Mouse (Mus musculus) CH12.LX (cell line): ENCODE data around the gene Slc48a1. TPM values are rescaled to one million over a fixed set of nuclear protein-coding genes. Genes with fewer than 3 reads are reported as not detected.

ENCODE experiments used
- DNase-seq: peaks from one replicate; pipeline ENCODE4 v3.0.0-alpha.2; 2013; ENCODE audit errors: extremely low read depth
- H3K27ac ChIP-seq: 2 replicates; pipeline ENCODE4 v1.5.1; 2012; ENCODE audit warnings: low read depth, mild to moderate bottlenecking, control low read depth, moderate library complexity; ENCODE audit not compliant: insufficient read depth
- H3K27me3 ChIP-seq: replicated peaks from 2 replicates; pipeline ENCODE3; 2012; ENCODE audit warnings: inconsistent platforms
- H3K36me3 ChIP-seq, 2 experiments: replicated peaks in 1 of 2; 2 replicates each; pipeline versions ENCODE3 to v1.6.1; 2012; ENCODE audit warnings: inconsistent platforms in 1 of 2, low read length in 1 of 2, mild to moderate bottlenecking in 1 of 2, mixed read lengths in 1 of 2, moderate library complexity in 1 of 2; ENCODE audit not compliant: control insufficient read depth in 1 of 2, insufficient read depth in 1 of 2
- H3K4me1 ChIP-seq, 2 experiments: 2 replicates each; pipeline ENCODE4 v1.6.1; 2012; ENCODE audit warnings: inconsistent platforms in 1 of 2, moderate library complexity in 1 of 2; ENCODE audit not compliant: insufficient read depth in 2 of 2, control insufficient read depth in 1 of 2
- H3K4me2 ChIP-seq: 2 replicates; pipeline ENCODE4 v1.6.1; 2012; ENCODE audit warnings: low read depth, mild to moderate bottlenecking, control low read depth; ENCODE audit not compliant: poor library complexity, insufficient read depth, severe bottlenecking
- H3K4me3 ChIP-seq, 3 experiments: fragments of 150-350 bp in 1 of 3; sonication (generic) in 1 of 3; replicated peaks in 1 of 3; 2 replicates each; pipeline versions ENCODE3 to v1.5.1; 2011 to 2012; ENCODE audit warnings: low read depth in 2 of 3, low read length in 2 of 3, mild to moderate bottlenecking in 2 of 3, moderate library complexity in 2 of 3, control low read depth in 1 of 3, improper control_type of control experiment in 1 of 3, inconsistent platforms in 1 of 3, mixed read lengths in 1 of 3; ENCODE audit not compliant: poor library complexity in 1 of 3
- H3K79me2 ChIP-seq: replicated peaks from 2 replicates; pipeline ENCODE4 v1.6.1; 2012; ENCODE audit warnings: mild to moderate bottlenecking, moderate library complexity; ENCODE audit not compliant: control insufficient read depth, poor library complexity, insufficient read depth, severe bottlenecking; ENCODE audit errors: extremely low read depth
- H3K9ac ChIP-seq: 2 replicates; pipeline ENCODE4 v1.6.1; 2012; ENCODE audit warnings: low read depth, mild to moderate bottlenecking, control low read depth, moderate library complexity; ENCODE audit not compliant: insufficient read depth
- H3K9me3 ChIP-seq: replicated peaks from 2 replicates; pipeline ENCODE3; 2012; ENCODE audit warnings: low read length, inconsistent platforms, mixed read lengths
- CHD1 ChIP-seq: IDR thresholded peaks from 2 replicates; pipeline ENCODE4 v1.6.1; 2012; ENCODE audit warnings: low read depth, low read length, improper control_type of control experiment, inconsistent platforms
- CTCF ChIP-seq, 2 experiments: IDR thresholded peaks in 1 of 2; conservative IDR thresholded peaks in 1 of 2; 2 replicates each; pipeline ENCODE4 v1.5.1; 2011 to 2012; ENCODE audit warnings: low read depth in 2 of 2, low read length in 2 of 2, improper control_type of control experiment in 1 of 2, inconsistent platforms in 1 of 2, mild to moderate bottlenecking in 1 of 2, moderate library complexity in 1 of 2
- E2F4 ChIP-seq: IDR thresholded peaks from 2 replicates; pipeline ENCODE4 v1.6.1; 2011; ENCODE audit warnings: low read depth, low read length, improper control_type of control experiment; ENCODE audit not compliant: insufficient replicate concordance
- EP300 ChIP-seq: IDR thresholded peaks from 2 replicates; pipeline ENCODE4 v1.6.1; 2011; ENCODE audit warnings: low read length, improper control_type of control experiment
- GABPA ChIP-seq: IDR thresholded peaks from 2 replicates; pipeline ENCODE4 v1.6.1; 2012; ENCODE audit warnings: low read depth, low read length, improper control_type of control experiment, inconsistent platforms; ENCODE audit not compliant: insufficient replicate concordance
- IRF4 ChIP-seq: IDR thresholded peaks from 2 replicates; pipeline ENCODE4 v1.6.1; 2014; ENCODE audit warnings: low read depth, mild to moderate bottlenecking, inconsistent platforms, low read length, improper control_type of control experiment
- JUND ChIP-seq: conservative IDR thresholded peaks from 2 replicates; pipeline ENCODE4 v1.6.1; 2011; ENCODE audit warnings: low read depth, low read length, improper control_type of control experiment
- MAFK ChIP-seq: IDR thresholded peaks from 2 replicates; pipeline ENCODE4 v1.6.1; 2011; ENCODE audit warnings: low read length, improper control_type of control experiment; ENCODE audit not compliant: insufficient replicate concordance
- MEF2A ChIP-seq: IDR thresholded peaks from 2 replicates; pipeline ENCODE4 v1.6.1; 2014; ENCODE audit warnings: low read depth, mild to moderate bottlenecking, inconsistent platforms, low read length, improper control_type of control experiment, borderline replicate concordance
- MYC ChIP-seq: IDR thresholded peaks from 2 replicates; pipeline ENCODE4 v1.6.1; 2011; ENCODE audit warnings: low read depth, mild to moderate bottlenecking, improper control_type of control experiment, low read length
- PAX5 ChIP-seq: IDR thresholded peaks from 2 replicates; pipeline ENCODE4 v1.6.1; 2012; ENCODE audit warnings: low read length, inconsistent platforms, mixed read lengths
- POLR2A ChIP-seq: IDR thresholded peaks from 2 replicates; pipeline ENCODE4 v1.6.1; 2011; ENCODE audit warnings: low read depth, mild to moderate bottlenecking, improper control_type of control experiment, low read length
- POLR2AphosphoS2 ChIP-seq: IDR thresholded peaks from 2 replicates; pipeline ENCODE4 v1.6.1; 2011; ENCODE audit warnings: low read depth, low read length, improper control_type of control experiment
- RAD21 ChIP-seq: IDR thresholded peaks from 2 replicates; pipeline ENCODE4 v1.6.1; 2011; ENCODE audit warnings: low read depth, mild to moderate bottlenecking, low read length, improper control_type of control experiment, moderate library complexity
- SMC3 ChIP-seq: IDR thresholded peaks from 2 replicates; pipeline ENCODE4 v1.6.1; 2011; ENCODE audit warnings: low read depth, low read length, improper control_type of control experiment
- TBP ChIP-seq: conservative IDR thresholded peaks from 2 replicates; pipeline ENCODE4 v1.6.1; 2011; ENCODE audit warnings: low read depth, low read length, improper control_type of control experiment
- TCF12 ChIP-seq: IDR thresholded peaks from 2 replicates; pipeline ENCODE4 v1.6.1; 2014; ENCODE audit warnings: low read depth, mild to moderate bottlenecking, inconsistent platforms, low read length, improper control_type of control experiment
- UBTF ChIP-seq: IDR thresholded peaks from 2 replicates; pipeline ENCODE4 v1.6.1; 2012; ENCODE audit warnings: low read depth, mild to moderate bottlenecking, inconsistent platforms, low read length, improper control_type of control experiment, moderate library complexity
- ZC3H11A ChIP-seq: IDR thresholded peaks from 2 replicates; pipeline ENCODE4 v1.6.1; 2012; ENCODE audit warnings: low read depth, mild to moderate bottlenecking, inconsistent platforms, low read length, improper control_type of control experiment
- ZMIZ1 ChIP-seq: IDR thresholded peaks from 2 replicates; pipeline ENCODE4 v1.6.1; 2012; ENCODE audit warnings: low read depth, mild to moderate bottlenecking, inconsistent platforms, low read length, improper control_type of control experiment
- ZNF384 ChIP-seq: IDR thresholded peaks from 2 replicates; pipeline ENCODE4 v1.6.1; 2012; ENCODE audit warnings: low read depth, low read length, improper control_type of control experiment, inconsistent platforms
- dilution Hi-C: fragments of 300-500 bp; cut with MboI; formaldehyde crosslinking; loops from 2 replicates; pipeline ENCODE4 v1.14.3; 2020; ENCODE audit warnings: low sequenced_read_pairs; ENCODE audit not compliant: extremely low pct_unique_long_range_greater_than_20kb, extremely low pct_ligation_motif_present
- in situ Hi-C: fragments of 300-500 bp; cut with MboI; formaldehyde crosslinking; loops from 3 replicates; pipeline ENCODE4 v1.14.3; 2019; ENCODE audit warnings: low sequenced_read_pairs, low pct_ligation_motif_present, low pct_unique_long_range_greater_than_20kb, mixed read lengths
- polyA plus RNA-seq: library from polyadenylated mRNA; unstranded; fragments of >175 nt; gene quantifications from 2 replicates; pipeline ENCODE4 v1.2.1, GENCODE M21; 2012; ENCODE audit warnings: low read depth; ENCODE audit not compliant: insufficient read length
- total RNA-seq, 2 experiments: library from RNA; depleted of rRNA; stranded (reverse); fragments of 300-350 nt in 1 of 2; fragments of >200 nt in 1 of 2; gene quantifications; 2 replicates each; pipeline ENCODE4 v1.2.3; 2012 to 2014

Slc48a1 gene
- total RNA-seq (2012; rRNA removed), result 35.0 and 39.4 TPM in 2 replicates
- 23.2 and 25.4 TPM in 2 replicates for total RNA-seq (2014; rRNA removed)
- 50.6 and 56.0 TPM in 2 replicates for polyA plus RNA-seq

DNA sequence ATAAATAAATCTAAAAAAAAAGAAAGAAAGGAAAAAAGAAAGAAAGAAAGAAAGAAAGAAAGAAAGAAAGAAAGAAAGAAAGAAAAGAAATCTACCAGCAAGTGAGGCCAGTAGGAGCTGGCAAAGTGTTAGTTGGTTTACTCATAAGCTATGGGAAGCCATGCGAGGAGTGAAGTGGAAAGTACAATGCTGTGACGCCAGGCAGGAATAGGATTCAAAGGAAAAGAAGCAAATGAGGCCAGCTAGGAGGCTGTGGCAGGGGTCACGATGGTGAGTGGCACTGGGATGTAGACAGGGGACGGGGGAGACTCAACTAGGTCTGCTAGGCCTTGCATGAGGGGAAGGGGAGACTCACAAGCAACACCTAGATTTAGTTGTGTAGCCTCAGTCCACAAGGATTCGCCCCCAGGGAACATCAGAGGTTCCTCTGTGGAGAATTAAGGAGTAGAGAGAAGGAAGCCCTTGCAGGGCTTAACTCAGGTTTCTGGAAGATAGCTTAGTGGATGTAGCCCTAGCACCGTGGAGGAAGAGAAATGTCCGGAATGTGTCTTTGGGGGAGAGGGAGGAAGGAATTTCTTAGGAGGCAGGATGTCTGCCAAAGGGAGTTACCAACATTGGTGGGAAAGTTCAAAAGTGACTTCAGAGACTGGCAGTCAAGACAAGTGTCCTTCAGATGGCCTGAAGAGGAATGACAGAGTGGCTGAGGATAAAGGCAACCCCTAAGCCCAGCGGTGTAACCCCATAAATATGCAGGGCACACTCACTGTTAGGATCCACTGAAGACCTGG lies at the start of gene Slc48a1:
Gene Slc48a1 (plus strand): TSS at position 210 of the 788 bp plus-strand sequence.
- Histone ChIP-seq H3K9me3 (no peaks in the 10 kb centered on the region), H3K27me3 (peaks cover 2% of the 10 kb centered on the region), H3K4me1 (peaks cover 12 to 59% of the 10 kb centered on the region in 2 experiments), H3K27ac (no peak within 1 kb of the TSS), H3K4me2 (no peak within 1 kb of the TSS), H3K36me3 (no peaks in the 10 kb centered on the region), H3K9ac (no peak within 1 kb of the TSS), H3K79me2 (no peaks in the 10 kb centered on the region), H3K4me3 (no peak within 1 kb of the TSS)
- no peak for DNase-seq
- no peak for TF ChIP-seq SMC3
- no peak for TF ChIP-seq RAD21
- TF ChIP-seq EP300, result no peak
- no peak for TF ChIP-seq JUND
- TF ChIP-seq POLR2AphosphoS2, result no peak
- no peak for TF ChIP-seq E2F4
- no peak for TF ChIP-seq MAFK
- TF ChIP-seq ZC3H11A, result no peak
- TF ChIP-seq TCF12, result no peak
- no peak for TF ChIP-seq CTCF (conservative IDR thresholded peaks at IDR 0.05 in 1 of 2, IDR thresholded peaks at IDR 0.05 in 1 of 2; ENCODE audit: low read depth in 2 of 2, low read length in 2 of 2)
- no peak for TF ChIP-seq POLR2A
- TF ChIP-seq PAX5, result no peak
- no peak for TF ChIP-seq CHD1
- no peak for TF ChIP-seq MYC
- no peak for TF ChIP-seq GABPA
- TF ChIP-seq IRF4, result no peak
- no peak for TF ChIP-seq TBP
- dilution Hi-C loops (loop anchor here (25.0 kb wide), 1 partner anchor 184 kb away; the partner anchor contains the start of gene Tmem106c), in situ Hi-C loops (loop anchor here (5.0 kb wide), 1 partner anchor 61 kb away; no protein-coding TSS in a partner anchor)

DNA sequence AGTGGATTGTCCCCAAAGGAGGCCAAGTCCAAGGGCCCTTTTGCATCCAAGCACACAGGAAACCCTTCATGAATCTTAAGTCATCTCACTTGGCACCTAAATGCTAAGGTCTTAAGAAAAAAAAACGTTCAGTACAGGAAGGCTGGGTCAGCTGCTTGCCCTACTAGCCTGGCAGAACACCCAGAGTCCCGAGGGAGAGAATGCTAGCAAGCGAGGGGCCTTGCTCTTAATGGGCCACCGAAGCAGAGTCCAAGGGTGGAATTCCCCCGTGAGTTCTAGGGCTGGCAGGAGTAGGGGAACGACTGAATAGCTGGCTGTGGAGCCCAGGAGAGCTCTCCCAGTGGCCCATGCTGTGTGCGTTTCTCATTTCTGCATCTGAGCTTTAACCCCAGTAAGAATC lies 49.5 kb upstream of the Slc48a1 start:
- H3K4me3 ChIP-seq, result no peak overlapping the region
- peaks cover 61 to 100% of the 10 kb centered on the region in 2 experiments for H3K36me3 ChIP-seq
- dilution Hi-C loops (no loop called here), in situ Hi-C loops (no loop called here)
- H3K79me2 ChIP-seq, result no peaks in the 10 kb centered on the region
- H3K27me3 ChIP-seq, result no peaks in the 10 kb centered on the region
- DNase-seq, result no peak
- H3K9me3 ChIP-seq, result peaks cover 30% of the 10 kb centered on the region
- H3K4me2 ChIP-seq, result no peak overlapping the region
- H3K27ac ChIP-seq, result no peak overlapping the region
- peaks cover 15 to 70% of the 10 kb centered on the region in 2 experiments for H3K4me1 ChIP-seq
- no peak for TF ChIP-seq UBTF
- no peak for TF ChIP-seq MAFK
- TF ChIP-seq RAD21, result no peak
- no peak for TF ChIP-seq MEF2A
- no peak for TF ChIP-seq ZMIZ1
- TF ChIP-seq ZNF384, result peak; percentile 47; the same call in 1 of the 2 replicates
- no peak overlapping the region for H3K9ac ChIP-seq
